Mouse (Mus musculus) hematopoietic multipotent progenitor cell, adult 10-12 weeks (in vitro differentiated cells): ENCODE data around the gene Kif3a. TPM values are rescaled to one million over a fixed set of nuclear protein-coding genes. Genes with fewer than 3 reads are reported as not detected.

ENCODE experiments used
- polyA plus RNA-seq: library from polyadenylated mRNA; stranded (reverse); fragments of >175 nt; gene quantifications from 2 replicates; pipeline ENCODE4 v1.2.3, GENCODE M21; 2012; ENCODE audit warnings: low replicate concordance

Kif3a gene
- polyA plus RNA-seq = 1.5 and 3.1 TPM in 2 replicates

DNA sequence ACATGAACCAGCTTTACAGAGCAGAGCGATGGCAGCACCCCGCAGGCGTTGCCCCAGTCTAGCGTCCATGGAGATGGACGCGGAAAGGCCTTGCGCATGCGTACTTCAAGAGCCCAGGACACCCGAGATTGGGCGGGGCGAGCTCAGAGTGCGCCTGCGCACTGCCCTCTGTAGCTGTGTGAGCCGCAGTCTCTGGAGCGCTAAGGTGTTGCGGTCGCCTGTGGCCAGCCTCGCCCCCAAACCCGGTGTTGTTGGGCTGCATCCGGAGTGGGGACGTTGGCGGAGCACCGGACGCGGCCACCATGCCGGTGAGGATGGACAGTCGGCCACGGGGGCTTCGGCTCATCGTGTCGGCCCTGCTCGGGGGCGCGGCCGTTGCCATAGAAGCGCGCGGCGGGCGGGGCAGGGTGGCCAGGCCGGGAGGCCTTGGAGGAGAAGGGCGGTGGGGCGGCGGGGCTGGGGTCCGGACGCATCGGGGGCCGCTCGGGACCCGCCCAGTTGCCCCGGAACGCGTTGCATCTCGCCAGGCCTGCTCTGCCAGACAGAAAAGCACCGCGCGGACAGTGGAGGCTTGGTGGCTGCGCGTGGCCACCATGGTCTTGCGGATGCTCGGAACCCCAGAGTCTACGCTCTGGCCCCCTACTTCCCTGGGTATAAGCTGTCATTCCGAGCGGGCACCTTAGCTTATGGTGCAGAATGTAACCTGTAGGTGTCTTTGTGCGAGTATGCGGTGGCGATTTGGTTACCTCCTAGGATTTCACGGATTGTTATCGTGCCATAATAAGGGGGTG lies at the start of gene Kif3a:
Gene Kif3a, plus strand, starts transcription at position 156 of the 791 bp plus-strand sequence.

DNA sequence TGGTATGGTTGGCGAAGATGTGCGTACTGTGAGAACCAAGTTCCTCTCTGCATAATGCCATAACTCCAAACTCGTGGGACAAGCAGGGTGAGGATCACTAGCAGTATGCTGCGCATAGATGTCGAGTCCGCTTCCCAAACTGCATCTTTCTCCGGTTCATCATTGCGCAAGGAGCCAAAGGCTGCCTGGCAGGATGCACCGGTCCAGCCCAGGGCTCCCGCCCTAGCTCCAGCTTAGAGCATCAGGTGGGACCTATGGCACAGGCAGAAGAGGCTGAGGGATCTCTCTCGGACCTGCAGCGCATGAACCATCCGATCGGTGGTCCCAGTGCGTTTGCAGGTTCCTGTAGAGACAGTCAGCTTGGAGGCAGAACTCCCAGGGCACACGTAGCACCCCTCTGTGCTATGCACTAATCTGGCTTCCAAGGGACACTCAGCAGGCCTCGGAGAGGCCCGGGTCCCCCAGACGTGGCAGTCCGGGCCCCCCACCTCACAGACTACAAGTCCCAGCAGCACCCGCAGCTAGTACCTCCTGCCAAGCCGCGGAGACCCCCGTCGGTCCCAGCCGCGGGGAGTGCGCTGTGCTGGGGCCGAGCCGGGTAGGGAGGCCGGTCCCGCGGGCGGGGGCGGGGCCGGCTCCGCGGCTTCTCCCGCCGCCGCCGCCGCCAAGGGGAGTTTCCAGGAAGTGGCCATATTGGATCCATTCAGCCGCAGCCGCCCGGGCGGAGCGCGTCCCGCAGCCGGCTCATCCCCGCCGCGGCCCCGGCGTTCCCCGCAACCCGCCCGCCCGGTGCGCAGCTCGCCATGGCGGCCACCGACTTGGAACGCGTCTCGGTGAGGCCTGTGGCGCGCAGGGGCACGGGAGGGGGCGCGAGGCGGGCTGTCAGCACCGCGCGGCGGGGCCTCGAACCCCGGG lies 47.7 kb upstream of the Kif3a start, which contains the start of gene Sept8:
Gene Sept8, plus strand, starts transcription at position 51 of the 915 bp plus-strand sequence.

GRCm38 (mm10) chr11:53618619-53619198 lies 51.5 kb downstream of the Kif3a start, which contains the start of gene Il4:
Il4 (minus strand) TSS chr11:53618669.

GRCm38 (mm10) chr11:53634556-53634955 lies 67.4 kb downstream of the Kif3a start, which contains the start of gene Il13:
Il13 (minus strand) TSS chr11:53634702.

Other genes with a start within 250 kb of the Kif3a start
- gene Zcchc10, start 242.7 kb upstream of the Kif3a start, polyA plus RNA-seq = 0.71 and 1.5 TPM in 2 replicates
- gene Aff4, start 216.5 kb upstream of the Kif3a start, polyA plus RNA-seq = 7.9 and 8.0 TPM in 2 replicates
- not detected in 2 replicates for gene Leap2, start 144.2 kb upstream of the Kif3a start, polyA plus RNA-seq
- 64.2 and 119 TPM in 2 replicates for gene Uqcrq, start 136.5 kb upstream of the Kif3a start, polyA plus RNA-seq
- gene Gdf9, start 136.4 kb upstream of the Kif3a start, polyA plus RNA-seq = 0.14 and 0.24 TPM in 2 replicates
- gene Gm10447, start 110.3 kb upstream of the Kif3a start, polyA plus RNA-seq = not detected in 2 replicates
- 0.13 and 0.28 TPM in 2 replicates for gene Shroom1, start 110.2 kb upstream of the Kif3a start, polyA plus RNA-seq
- gene Gm9837, start 96.9 kb upstream of the Kif3a start, polyA plus RNA-seq = not detected in 2 replicates
- gene Gm9945, start 87.2 kb upstream of the Kif3a start, polyA plus RNA-seq = not detected in 2 replicates
- 0.83 and 6.3 TPM in 2 replicates for gene Sowaha, start 87.1 kb upstream of the Kif3a start, polyA plus RNA-seq
- gene Sept8, start 48.1 kb upstream of the Kif3a start, polyA plus RNA-seq = 9.5 and 20.4 TPM in 2 replicates
- 0.38 TPM in 1 of 2 replicates, not detected in the other for gene Il4, start 51.3 kb downstream of the Kif3a start, polyA plus RNA-seq
- gene Il13, start 67.3 kb downstream of the Kif3a start, polyA plus RNA-seq = 0.15 and 0.26 TPM in 2 replicates
- 8.4 and 9.3 TPM in 2 replicates for gene Rad50, start 139.9 kb downstream of the Kif3a start, polyA plus RNA-seq
- gene Il5, start 153.4 kb downstream of the Kif3a start, polyA plus RNA-seq = not detected in 2 replicates
- gene Irf1, start 202.6 kb downstream of the Kif3a start, polyA plus RNA-seq = 22.9 and 42.6 TPM in 2 replicates
- gene Gm17334, start 205.8 kb downstream of the Kif3a start, polyA plus RNA-seq = not detected in 2 replicates